Mouse (Mus musculus): ENCODE results near the gene Arhgef28.

DNA sequence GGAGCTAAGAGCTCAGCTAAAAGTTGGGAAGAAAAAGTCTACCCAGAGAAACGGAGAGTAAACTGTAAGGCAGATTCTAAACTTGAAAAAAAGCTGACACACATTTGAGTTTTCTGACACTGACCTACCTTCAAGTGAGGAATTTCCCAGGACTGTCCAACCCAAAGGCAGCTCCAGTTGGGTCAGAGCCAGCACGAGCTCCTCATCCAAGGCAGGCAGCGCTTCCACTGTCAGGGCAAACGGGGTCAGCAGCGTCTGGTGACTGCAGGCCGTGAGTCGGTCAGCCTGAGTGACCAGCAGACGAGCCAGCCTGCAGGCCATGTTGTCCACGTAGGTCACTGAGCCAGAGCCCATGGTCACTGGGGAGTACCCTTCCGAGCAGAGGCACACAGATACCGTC is 131.4 kb downstream of the Arhgef28 start:
- TF ChIP-seq CTCF (IDR thresholded peaks at IDR 0.05 in 2 of 3, conservative IDR thresholded peaks at IDR 0.05 in 1 of 3; ENCODE audit: control insufficient read depth in 1 of 3, insufficient read depth in 1 of 3, low read depth in 2 of 3, low read length in 3 of 3, poor library complexity in 1 of 3, severe bottlenecking in 1 of 3) (no peak), GATA1 (IDR thresholded peaks at IDR 0.05; ENCODE audit: low read depth, low read length) (no peak), EP300 (IDR thresholded peaks at IDR 0.05; ENCODE audit: low read depth in 1 of 2, low read length in 2 of 2) (no peak), TAL1 (IDR thresholded peaks at IDR 0.05; ENCODE audit: low read length) (no peak), ZNF384 (IDR thresholded peaks at IDR 0.05; ENCODE audit: low read depth, low read length) (no peak)
